Mouse (Mus musculus): ENCODE results near the gene Galntl6. TPM values are rescaled to one million over a fixed set of nuclear protein-coding genes. Genes with fewer than 3 reads are reported as not detected.

Gene Galntl6
- polyA plus RNA-seq, 1 experiment from 2014 or later = 0.21 TPM

DNA sequence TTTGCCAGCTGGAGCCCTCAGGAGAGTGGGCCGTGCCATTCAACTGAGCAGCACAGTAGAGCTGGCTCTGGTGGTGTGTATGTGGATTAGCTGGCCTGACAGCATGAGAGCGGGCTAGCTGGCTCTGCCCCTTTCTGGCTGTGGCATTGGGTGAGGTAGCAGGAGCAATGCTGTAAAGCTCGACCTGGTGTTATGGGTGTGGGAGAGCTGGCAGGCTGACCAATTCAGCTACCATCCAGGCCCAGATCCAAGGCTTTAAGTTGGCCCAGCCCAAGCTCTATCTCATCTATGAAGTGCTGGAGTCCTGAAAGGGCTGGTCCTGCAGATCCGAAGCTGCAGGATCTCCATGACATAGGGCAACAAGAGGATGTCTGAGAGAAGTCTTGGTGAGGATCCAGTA, 886.9 kb downstream of the Galntl6 start:
- ATAC-seq (replicated peaks; ENCODE audit: insufficient number of reproducible peaks, low FRiP score, low TSS enrichment) = no peak
- Histone ChIP-seq H3K27me3 (ENCODE audit: control insufficient read depth, insufficient read depth, low read length) (no peaks in the 10 kb centered on the region), H3K27ac (ENCODE audit: low read depth, low read length) (no peak overlapping the region), H3K36me3 (ENCODE audit: control insufficient read depth, insufficient read depth, low read length) (no peaks in the 10 kb centered on the region), H3K4me2 (no peak overlapping the region), H3K9me3 (replicated peaks; ENCODE audit: control insufficient read depth, low read length) (no peaks in the 10 kb centered on the region), H3K4me3 (ENCODE audit: low read depth, low read length) (no peak overlapping the region), H3K4me1 (ENCODE audit: control insufficient read depth, insufficient read depth, low read length) (no peaks in the 10 kb centered on the region), H3K9ac (ENCODE audit: low read depth, low read length) (no peak overlapping the region)
- 84% methylated on average over 4 of the region's 4 CpGs for WGBS (ENCODE audit: insufficient replicate concordance)

DNA sequence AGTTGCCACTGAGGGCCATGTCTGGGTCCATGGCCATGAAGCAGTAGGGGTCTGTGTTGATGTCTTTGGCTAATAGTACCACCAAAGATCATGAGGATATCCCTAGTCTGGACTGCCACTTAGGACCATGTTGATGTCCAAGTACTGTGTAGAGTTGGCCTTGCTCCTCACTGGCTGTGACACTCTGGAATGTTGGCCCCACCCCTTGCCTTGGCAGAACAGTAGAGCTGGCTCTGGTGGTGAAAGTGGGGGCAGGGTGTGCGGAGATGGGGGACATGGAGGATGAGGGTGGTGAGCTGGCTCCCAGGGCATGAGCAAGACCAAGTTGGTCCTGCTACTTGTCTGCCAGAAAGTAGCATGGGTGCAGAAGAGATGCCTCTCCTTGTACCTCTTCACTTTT, 887.3 kb downstream of the Galntl6 start:
- Histone ChIP-seq H3K36me3 (ENCODE audit: control insufficient read depth, insufficient read depth, low read length) (no peaks in the 10 kb centered on the region), H3K4me2 (no peak overlapping the region), H3K9ac (ENCODE audit: low read depth, low read length) (no peak overlapping the region), H3K4me1 (ENCODE audit: control insufficient read depth, insufficient read depth, low read length) (no peaks in the 10 kb centered on the region), H3K27ac (ENCODE audit: low read depth, low read length) (no peak overlapping the region), H3K27me3 (ENCODE audit: control insufficient read depth, insufficient read depth, low read length) (no peaks in the 10 kb centered on the region), H3K4me3 (ENCODE audit: low read depth, low read length) (no peak overlapping the region), H3K9me3 (replicated peaks; ENCODE audit: control insufficient read depth, low read length) (no peaks in the 10 kb centered on the region)
- WGBS (ENCODE audit: insufficient replicate concordance) = 92% methylated on average over 1 of the region's 1 CpGs
- ATAC-seq (replicated peaks; ENCODE audit: insufficient number of reproducible peaks, low FRiP score, low TSS enrichment) = no peak

DNA sequence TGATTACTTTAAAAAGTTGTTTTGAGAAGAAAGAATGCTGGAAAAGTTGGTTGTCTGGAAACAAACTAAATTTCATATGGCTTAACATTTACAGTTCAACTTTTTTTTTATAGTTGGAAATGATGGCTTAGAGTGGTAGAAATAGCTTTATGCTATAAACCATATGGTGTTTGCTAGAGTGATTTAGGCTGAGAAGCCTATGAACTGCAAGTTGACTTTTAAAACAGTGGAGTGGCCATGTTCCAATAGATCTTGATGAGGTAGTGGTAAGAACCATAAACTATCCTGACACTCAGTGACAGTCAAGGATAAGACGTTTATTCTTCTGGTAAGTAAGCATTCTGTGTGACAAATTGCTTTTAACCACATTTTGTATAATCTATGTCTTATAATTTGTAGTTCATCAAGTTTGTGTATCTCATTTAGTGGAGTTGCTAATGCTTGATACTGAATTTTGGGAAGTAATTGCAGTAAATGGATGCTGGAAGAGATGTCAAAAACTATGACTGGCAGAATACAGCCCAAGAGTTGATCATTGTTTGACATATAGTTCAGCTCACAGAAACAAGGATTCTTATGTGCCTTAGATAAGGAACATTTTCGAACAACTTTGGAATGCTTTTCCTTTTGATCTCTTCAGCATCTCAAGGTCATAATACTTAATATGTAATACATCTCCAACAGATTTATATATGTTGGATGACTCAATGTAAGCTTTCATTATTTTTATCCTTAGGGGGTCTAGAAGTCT, 888.8 kb downstream of the Galntl6 start:
- Histone ChIP-seq H3K4me3 (ENCODE audit: low read depth, low read length) (no peak overlapping the region), H3K27ac (ENCODE audit: low read depth, low read length) (no peak overlapping the region), H3K27me3 (ENCODE audit: control insufficient read depth, insufficient read depth, low read length) (no peaks in the 10 kb centered on the region), H3K36me3 (ENCODE audit: control insufficient read depth, insufficient read depth, low read length) (no peaks in the 10 kb centered on the region), H3K4me2 (no peak overlapping the region), H3K4me1 (ENCODE audit: control insufficient read depth, insufficient read depth, low read length) (no peaks in the 10 kb centered on the region), H3K9ac (ENCODE audit: low read depth, low read length) (no peak overlapping the region), H3K9me3 (replicated peaks; ENCODE audit: control insufficient read depth, low read length) (no peaks in the 10 kb centered on the region)
- no peak for ATAC-seq (replicated peaks; ENCODE audit: insufficient number of reproducible peaks, low FRiP score, low TSS enrichment)
- WGBS (ENCODE audit: insufficient replicate concordance) = 55% methylated on average over 2 of the region's 2 CpGs

DNA sequence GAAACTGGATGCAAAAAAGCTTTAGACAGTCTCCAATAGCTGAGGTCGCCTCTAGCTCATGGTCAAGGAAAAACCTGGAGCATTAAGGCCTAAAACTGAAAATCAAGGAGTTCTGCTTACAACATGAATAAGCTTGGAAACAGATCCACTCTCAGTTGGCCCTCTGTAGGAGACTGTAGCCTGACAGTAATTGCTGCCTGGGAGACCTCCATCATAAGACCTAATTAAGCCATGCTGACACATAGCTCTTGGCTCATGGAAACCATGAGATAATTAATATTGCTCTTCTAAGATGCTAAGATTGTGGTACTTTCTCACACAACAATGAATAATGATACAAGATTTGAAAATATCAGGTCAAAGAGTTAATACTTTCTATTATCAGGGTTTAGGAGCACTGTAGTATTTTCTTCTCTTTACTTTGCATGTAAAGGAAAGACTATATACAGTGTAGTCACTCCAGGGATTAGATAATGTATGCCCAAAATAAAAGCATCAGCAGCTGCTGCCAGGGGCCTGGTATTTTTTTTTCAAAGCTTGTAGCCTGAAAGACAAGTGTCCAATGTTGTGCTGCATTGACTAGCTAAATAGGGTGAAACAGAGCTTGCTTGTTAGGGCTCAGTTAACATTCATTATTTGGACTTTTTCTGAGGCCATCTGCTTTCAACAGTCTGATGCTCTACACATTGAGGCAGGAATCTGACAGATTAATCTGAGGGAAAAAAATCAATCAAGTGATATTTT, 922.8 kb downstream of the Galntl6 start:
- Histone ChIP-seq H3K9me3 (replicated peaks; ENCODE audit: control insufficient read depth, low read length) (no peaks in the 10 kb centered on the region), H3K27me3 (ENCODE audit: control insufficient read depth, insufficient read depth, low read length) (no peaks in the 10 kb centered on the region), H3K27ac (ENCODE audit: low read depth, low read length) (no peak overlapping the region), H3K4me2 (no peak overlapping the region), H3K4me1 (ENCODE audit: control insufficient read depth, insufficient read depth, low read length) (no peaks in the 10 kb centered on the region), H3K4me3 (ENCODE audit: low read depth, low read length) (no peak overlapping the region), H3K36me3 (ENCODE audit: control insufficient read depth, insufficient read depth, low read length) (no peaks in the 10 kb centered on the region), H3K9ac (ENCODE audit: low read depth, low read length) (no peak overlapping the region)
- WGBS (ENCODE audit: insufficient replicate concordance) = 72% methylated on average over 1 of the region's 1 CpGs
- no peak for ATAC-seq (replicated peaks; ENCODE audit: insufficient number of reproducible peaks, low FRiP score, low TSS enrichment)

DNA sequence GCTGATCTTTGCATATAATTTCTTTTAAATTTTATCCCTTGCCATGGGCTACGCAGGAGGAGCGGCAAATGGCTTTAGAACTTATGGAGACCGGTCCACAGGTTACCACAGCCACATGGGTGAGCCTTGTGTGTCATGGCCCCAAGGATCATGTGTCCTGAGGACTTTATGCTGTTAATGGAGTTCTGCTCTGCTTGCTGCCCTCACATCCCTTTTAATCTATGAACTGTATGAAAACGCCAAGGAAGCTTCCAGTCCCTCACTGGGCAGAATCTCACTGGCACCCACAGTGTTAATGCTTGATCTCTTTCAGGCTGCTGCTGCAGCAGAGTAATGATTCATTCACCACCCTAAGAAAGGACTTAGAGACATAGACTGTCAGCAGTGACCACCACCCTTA, 935.1 kb downstream of the Galntl6 start:
- WGBS (ENCODE audit: insufficient replicate concordance) = 78% methylated on average over 4 of the region's 4 CpGs
- H3K4me1 ChIP-seq (ENCODE audit: control insufficient read depth, insufficient read depth, low read length) = no peaks in the 10 kb centered on the region
- H3K4me3 ChIP-seq (ENCODE audit: low read depth, low read length) = no peak overlapping the region
- no peaks in the 10 kb centered on the region for H3K27me3 ChIP-seq (ENCODE audit: control insufficient read depth, insufficient read depth, low read length)
- ATAC-seq (replicated peaks; ENCODE audit: insufficient number of reproducible peaks, low FRiP score, low TSS enrichment) = no peak
- no peaks in the 10 kb centered on the region for H3K36me3 ChIP-seq (ENCODE audit: control insufficient read depth, insufficient read depth, low read length)
- H3K9ac ChIP-seq (ENCODE audit: low read depth, low read length) = no peak overlapping the region
- H3K27ac ChIP-seq (ENCODE audit: low read depth, low read length) = no peak overlapping the region
- H3K4me2 ChIP-seq = no peak overlapping the region
- no peaks in the 10 kb centered on the region for H3K9me3 ChIP-seq (replicated peaks; ENCODE audit: control insufficient read depth, low read length)

DNA sequence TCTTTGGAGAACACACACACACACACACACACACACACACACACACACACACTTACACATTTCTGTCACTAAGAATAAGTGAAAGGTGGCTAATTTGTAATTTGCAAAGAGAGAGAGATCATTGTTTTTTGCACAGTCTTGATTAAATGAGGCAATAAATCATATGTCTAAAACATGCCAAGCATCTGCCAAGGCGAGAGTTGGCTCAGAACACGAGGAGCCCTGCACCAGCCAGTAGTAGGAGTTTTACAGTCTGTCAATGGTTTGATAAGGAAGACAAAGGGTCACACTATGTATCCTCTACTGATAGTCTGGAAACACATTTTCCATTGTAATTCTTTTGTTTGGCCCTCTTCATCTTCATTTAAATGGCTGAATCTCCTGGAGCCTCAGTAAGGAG, 938.3 kb downstream of the Galntl6 start:
- Histone ChIP-seq H3K4me2 (no peak overlapping the region), H3K4me3 (ENCODE audit: low read depth, low read length) (no peak overlapping the region), H3K9ac (ENCODE audit: low read depth, low read length) (no peak overlapping the region), H3K27me3 (ENCODE audit: control insufficient read depth, insufficient read depth, low read length) (no peaks in the 10 kb centered on the region), H3K4me1 (ENCODE audit: control insufficient read depth, insufficient read depth, low read length) (no peaks in the 10 kb centered on the region), H3K36me3 (ENCODE audit: control insufficient read depth, insufficient read depth, low read length) (no peaks in the 10 kb centered on the region), H3K9me3 (replicated peaks; ENCODE audit: control insufficient read depth, low read length) (no peaks in the 10 kb centered on the region), H3K27ac (ENCODE audit: low read depth, low read length) (no peak overlapping the region)
- 40% methylated on average over 2 of the region's 2 CpGs for WGBS (ENCODE audit: insufficient replicate concordance)
- ATAC-seq (replicated peaks; ENCODE audit: insufficient number of reproducible peaks, low FRiP score, low TSS enrichment) = no peak

DNA sequence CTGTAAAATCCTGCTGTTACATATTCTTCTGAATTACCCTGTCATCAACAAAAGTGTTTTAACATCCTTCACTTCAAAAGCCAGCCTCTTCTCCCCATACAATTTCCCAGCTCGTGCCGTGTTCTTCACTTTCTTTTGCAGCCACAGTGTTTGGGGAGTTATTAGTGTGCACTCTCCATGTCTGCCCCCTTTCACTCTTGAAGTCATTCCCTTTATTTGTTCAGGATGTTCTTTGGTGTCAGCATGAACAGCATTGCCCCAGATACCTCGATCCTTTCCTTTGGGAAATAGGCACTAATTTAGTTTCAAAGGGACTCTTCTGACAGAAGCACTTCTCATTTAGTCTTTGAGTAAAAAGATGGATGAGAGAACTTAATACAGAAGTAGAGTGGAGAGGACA, 939.6 kb downstream of the Galntl6 start:
- H3K4me2 ChIP-seq = no peak overlapping the region
- no peak for ATAC-seq (replicated peaks; ENCODE audit: insufficient number of reproducible peaks, low FRiP score, low TSS enrichment)
- 64% methylated on average over 3 of the region's 3 CpGs for WGBS (ENCODE audit: insufficient replicate concordance)
- H3K9ac ChIP-seq (ENCODE audit: low read depth, low read length) = no peak overlapping the region
- H3K27ac ChIP-seq (ENCODE audit: low read depth, low read length) = no peak overlapping the region
- no peaks in the 10 kb centered on the region for H3K27me3 ChIP-seq (ENCODE audit: control insufficient read depth, insufficient read depth, low read length)
- no peak overlapping the region for H3K4me3 ChIP-seq (ENCODE audit: low read depth, low read length)
- H3K9me3 ChIP-seq (replicated peaks; ENCODE audit: control insufficient read depth, low read length) = no peaks in the 10 kb centered on the region
- no peaks in the 10 kb centered on the region for H3K4me1 ChIP-seq (ENCODE audit: control insufficient read depth, insufficient read depth, low read length)
- no peaks in the 10 kb centered on the region for H3K36me3 ChIP-seq (ENCODE audit: control insufficient read depth, insufficient read depth, low read length)

DNA sequence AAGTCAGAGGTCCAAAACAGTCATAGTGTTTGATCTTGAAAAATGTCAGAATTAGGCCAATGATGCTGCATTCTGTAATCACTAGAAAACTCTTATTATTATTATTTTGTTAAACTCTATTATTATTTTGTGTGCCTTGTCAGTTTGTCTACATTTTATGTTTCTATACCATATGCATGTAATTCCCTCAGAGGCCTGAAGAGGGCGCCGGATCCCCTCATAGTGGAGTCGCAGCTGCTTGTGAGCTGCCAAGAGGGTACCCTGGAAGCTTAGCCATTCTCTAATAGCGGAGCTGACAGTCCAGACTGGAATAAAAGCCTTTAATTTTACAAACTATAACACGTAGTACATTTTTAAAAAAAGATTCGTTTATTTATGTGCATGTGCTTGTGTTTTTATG, 945.8 kb downstream of the Galntl6 start:
- ATAC-seq (replicated peaks; ENCODE audit: insufficient number of reproducible peaks, low FRiP score, low TSS enrichment) = no peak
- Histone ChIP-seq H3K27ac (ENCODE audit: low read depth, low read length) (no peak overlapping the region), H3K4me2 (no peak overlapping the region), H3K4me1 (ENCODE audit: control insufficient read depth, insufficient read depth, low read length) (no peaks in the 10 kb centered on the region), H3K9ac (ENCODE audit: low read depth, low read length) (no peak overlapping the region), H3K9me3 (replicated peaks; ENCODE audit: control insufficient read depth, low read length) (no peaks in the 10 kb centered on the region), H3K36me3 (ENCODE audit: control insufficient read depth, insufficient read depth, low read length) (no peaks in the 10 kb centered on the region), H3K4me3 (ENCODE audit: low read depth, low read length) (no peak overlapping the region), H3K27me3 (ENCODE audit: control insufficient read depth, insufficient read depth, low read length) (no peaks in the 10 kb centered on the region)
- WGBS (ENCODE audit: insufficient replicate concordance) = 21% methylated on average over 6 of the region's 6 CpGs

DNA sequence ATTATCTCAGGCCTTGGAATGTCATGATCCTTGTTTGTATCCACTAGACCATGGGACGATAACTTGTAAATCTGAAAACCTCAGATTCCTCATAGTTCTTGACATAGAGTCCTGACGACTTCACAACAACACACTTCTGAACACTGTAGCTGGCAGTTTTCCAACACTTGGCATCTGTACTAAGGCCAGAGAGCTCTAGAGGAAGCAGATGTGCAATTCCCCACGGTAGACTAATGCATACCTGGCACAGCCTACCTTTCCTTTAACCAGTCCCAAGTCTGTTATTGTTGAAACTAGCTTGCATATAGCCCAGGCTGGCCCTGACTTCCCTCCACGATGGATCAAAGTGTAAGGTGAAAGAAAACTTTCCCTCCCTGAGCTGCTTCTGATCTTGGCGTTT, 946.9 kb downstream of the Galntl6 start:
- no peak for ATAC-seq (replicated peaks; ENCODE audit: insufficient number of reproducible peaks, low FRiP score, low TSS enrichment)
- no peaks in the 10 kb centered on the region for H3K27me3 ChIP-seq (ENCODE audit: control insufficient read depth, insufficient read depth, low read length)
- H3K4me3 ChIP-seq (ENCODE audit: low read depth, low read length) = no peak overlapping the region

More for the DNA sequence above, 946.9 kb downstream of the Galntl6 start:
- Histone ChIP-seq H3K9ac (ENCODE audit: low read depth, low read length) (no peak overlapping the region), H3K4me1 (ENCODE audit: control insufficient read depth, insufficient read depth, low read length) (no peaks in the 10 kb centered on the region), H3K36me3 (ENCODE audit: control insufficient read depth, insufficient read depth, low read length) (no peaks in the 10 kb centered on the region), H3K9me3 (replicated peaks; ENCODE audit: control insufficient read depth, low read length) (no peaks in the 10 kb centered on the region), H3K4me2 (no peak overlapping the region), H3K27ac (ENCODE audit: low read depth, low read length) (no peak overlapping the region)
- WGBS (ENCODE audit: insufficient replicate concordance) = 46% methylated on average over 5 of the region's 5 CpGs

Data from heart, embryonic 11.5 days (tissue).